In genomic region chr13:54280366-54280765, GRCm38 (mm10) we compare ENCODE assay signal across 20 mouse cellular contexts.
A peak's percentile ranks its signal among the peaks of the same experiment; 100 is the strongest.
DNase-seq lines count a peak whose midpoint lies in the region; ATAC-seq and TF ChIP-seq lines count a peak whose summit lies in the region.
"Had no signal": no experiment of that assay in that cellular context is flagged by ENCODE, and none has a peak within 500 bp of the region (broad histone marks: within the 10 kb centered on the region; RNA-seq: fewer than 3 reads in every experiment).

No protein-coding gene starts in this region.

- no peaks in the 10 kb centered on the region for H3K27me3 ChIP-seq in forebrain, postnatal 0 days (ENCODE audit: insufficient read depth, low read length)
- peaks cover 10% of the 10 kb centered on the region; the same call in 1 of the 2 replicates for H3K27me3 ChIP-seq in forebrain, embryonic 12.5 days
- H3K27me3 ChIP-seq in lung, postnatal 0 days (replicated peaks; ENCODE audit: insufficient read depth, low read length): no peaks in the 10 kb centered on the region
- H3K27me3 ChIP-seq in hindbrain, postnatal 0 days (ENCODE audit: insufficient read depth, low read length): no peaks in the 10 kb centered on the region
- H3K27me3 ChIP-seq: neural tube, embryonic 15.5 days had no signal

- H3K4me3 ChIP-seq in forebrain, postnatal 0 days (ENCODE audit: low read depth, low read length): no peak overlapping the region
- no peak overlapping the region for H3K4me3 ChIP-seq in forebrain, embryonic 12.5 days (replicated peaks)
- H3K4me3 ChIP-seq in lung, postnatal 0 days (ENCODE audit: low read depth, low read length): no peak overlapping the region
- H3K4me3 ChIP-seq in olfactory bulb, adult 2 months (ENCODE audit: insufficient read depth, low read depth, low read length): no peak overlapping the region
- H3K4me3 ChIP-seq in hindbrain, postnatal 0 days (ENCODE audit: low read length): no peak overlapping the region
- H3K4me3 ChIP-seq: embryonic facial prominence, embryonic 13.5 days; heart, embryonic 13.5 days; intestine, embryonic 15.5 days; kidney, embryonic 15.5 days; neural tube, embryonic 15.5 days had no signal

- H3K9me3 ChIP-seq in forebrain, postnatal 0 days (ENCODE audit: low read length): no peaks in the 10 kb centered on the region
- no peaks in the 10 kb centered on the region for H3K9me3 ChIP-seq in forebrain, embryonic 12.5 days
- no peaks in the 10 kb centered on the region for H3K9me3 ChIP-seq in lung, postnatal 0 days (ENCODE audit: low read length)
- H3K9me3 ChIP-seq in hindbrain, postnatal 0 days (ENCODE audit: low read length): no peaks in the 10 kb centered on the region
- H3K9me3 ChIP-seq: embryonic facial prominence, embryonic 13.5 days; intestine, embryonic 15.5 days; kidney, embryonic 15.5 days; neural tube, embryonic 15.5 days had no signal

- ATAC-seq in forebrain, postnatal 0 days: no peak
- no peak for ATAC-seq in forebrain, embryonic 12.5 days (ENCODE audit: low FRiP score)
- no peak for ATAC-seq in lung, postnatal 0 days
- no peak for ATAC-seq in hindbrain, postnatal 0 days
- ATAC-seq: intestine, embryonic 15.5 days had no signal

- peak; percentile 13 for DNase-seq in adrenal gland, postnatal 14 days
- DNase-seq in adrenal gland, postnatal 4 days (ENCODE audit: low spot score in 2 of 2): no peak
- peak; percentile 9 for DNase-seq in forebrain, postnatal 0 days
- peak; percentile 12 for DNase-seq in lung, postnatal 0 days (ENCODE audit: low spot score)
- no peak for DNase-seq in lung, postnatal 36 days
- DNase-seq in hindbrain, postnatal 0 days (ENCODE audit: low spot score): no peak
- DNase-seq: heart, adult 11 months; heart, postnatal 36 days; left cerebral cortex, postnatal 4 days; liver; lung, postnatal 10 days; midbrain, embryonic 14.5 days had no signal

- TF ChIP-seq CTCF in forebrain, postnatal 0 days (IDR thresholded peaks at IDR 0.05; ENCODE audit: low read depth): no peak
- no peak for TF ChIP-seq CTCF in lung, postnatal 0 days (IDR thresholded peaks at IDR 0.05)
- no peak for TF ChIP-seq CTCF in olfactory bulb, adult 2 months (IDR thresholded peaks at IDR 0.05; ENCODE audit: insufficient read depth, low read depth, low read length)
- TF ChIP-seq CTCF in hindbrain, postnatal 0 days (IDR thresholded peaks at IDR 0.05; ENCODE audit: low read depth): no peak

- 89% methylated on average over 7 of the region's 7 CpGs for WGBS in forebrain, postnatal 0 days
- 91% methylated on average over 7 of the region's 7 CpGs for WGBS in forebrain, embryonic 12.5 days
- 80% methylated on average over 7 of the region's 7 CpGs for WGBS in lung, postnatal 0 days
- 39% methylated on average over 7 of the region's 7 CpGs for WGBS in olfactory bulb, adult 2 months
- 82% methylated on average over 7 of the region's 7 CpGs for WGBS in hindbrain, postnatal 0 days

- no peak overlapping the region for H3K9ac ChIP-seq in forebrain, postnatal 0 days
- H3K9ac ChIP-seq in forebrain, embryonic 12.5 days: no peak overlapping the region
- H3K9ac ChIP-seq in lung, postnatal 0 days (replicated peaks; ENCODE audit: low read depth): no peak overlapping the region
- no peak overlapping the region for H3K9ac ChIP-seq in hindbrain, postnatal 0 days (replicated peaks; ENCODE audit: low read length)
- H3K9ac ChIP-seq: embryonic facial prominence, embryonic 13.5 days; heart, embryonic 13.5 days; hindbrain, embryonic 14.5 days; intestine, embryonic 15.5 days; kidney, embryonic 15.5 days; neural tube, embryonic 15.5 days had no signal

- no peak overlapping the region for H3K27ac ChIP-seq in forebrain, postnatal 0 days (ENCODE audit: low read depth, low read length)
- H3K27ac ChIP-seq in forebrain, embryonic 12.5 days: no peak overlapping the region
- H3K27ac ChIP-seq in lung, postnatal 0 days (ENCODE audit: low read length): no peak overlapping the region
- H3K27ac ChIP-seq in olfactory bulb, adult 2 months (ENCODE audit: insufficient read depth, low read depth, low read length): peak overlapping the region; percentile 30; the same call in 1 of the 2 replicates
- no peak overlapping the region for H3K27ac ChIP-seq in hindbrain, postnatal 0 days
- H3K27ac ChIP-seq: embryonic facial prominence, embryonic 13.5 days; heart, embryonic 13.5 days; hindbrain, embryonic 14.5 days; intestine, embryonic 15.5 days; kidney, embryonic 15.5 days; neural tube, embryonic 15.5 days had no signal

- TF ChIP-seq POLR2A in olfactory bulb, adult 2 months (IDR thresholded peaks at IDR 0.05; ENCODE audit: insufficient read depth, low read depth, low read length): no peak

- peaks cover 8% of the 10 kb centered on the region; the same call in 1 of the 2 replicates for H3K4me1 ChIP-seq in forebrain, postnatal 0 days (ENCODE audit: insufficient read depth)
- peaks cover 21% of the 10 kb centered on the region for H3K4me1 ChIP-seq in forebrain, embryonic 12.5 days
- peaks cover 4% of the 10 kb centered on the region; the same call in 1 of the 2 replicates for H3K4me1 ChIP-seq in lung, postnatal 0 days (ENCODE audit: insufficient read depth, low read depth, low read length)
- peaks cover 25% of the 10 kb centered on the region for H3K4me1 ChIP-seq in olfactory bulb, adult 2 months (ENCODE audit: control insufficient read depth, insufficient read depth, low read length)
- H3K4me1 ChIP-seq in hindbrain, postnatal 0 days (ENCODE audit: insufficient read depth, low read length): peaks cover 21% of the 10 kb centered on the region

- H3K4me2 ChIP-seq in forebrain, postnatal 0 days (ENCODE audit: low read depth): no peak overlapping the region
- no peak overlapping the region for H3K4me2 ChIP-seq in forebrain, embryonic 12.5 days
- no peak overlapping the region for H3K4me2 ChIP-seq in lung, postnatal 0 days (replicated peaks; ENCODE audit: low read depth, low read length)
- no peak overlapping the region for H3K4me2 ChIP-seq in hindbrain, postnatal 0 days (ENCODE audit: low read depth, low read length)
- H3K4me2 ChIP-seq: embryonic facial prominence, embryonic 13.5 days; heart, embryonic 13.5 days; hindbrain, embryonic 14.5 days; intestine, embryonic 15.5 days; kidney, embryonic 15.5 days; neural tube, embryonic 15.5 days had no signal

- H3K36me3 ChIP-seq in forebrain, postnatal 0 days (ENCODE audit: insufficient read depth): no peaks in the 10 kb centered on the region
- no peaks in the 10 kb centered on the region for H3K36me3 ChIP-seq in forebrain, embryonic 12.5 days (replicated peaks)
- no peaks in the 10 kb centered on the region for H3K36me3 ChIP-seq in lung, postnatal 0 days (ENCODE audit: insufficient read depth, low read length)
- H3K36me3 ChIP-seq in hindbrain, postnatal 0 days (ENCODE audit: insufficient read depth, low read length): no peaks in the 10 kb centered on the region
- H3K36me3 ChIP-seq: embryonic facial prominence, embryonic 13.5 days; heart, embryonic 13.5 days; intestine, embryonic 15.5 days; kidney, embryonic 15.5 days; neural tube, embryonic 15.5 days had no signal

- TF ChIP-seq EP300 in lung, postnatal 0 days (IDR thresholded peaks at IDR 0.05): no peak

Comparison
In these comparisons a context has a peak if more than half of its experiments do, and no peak if none do; other contexts are left out.
1. DNase-seq: peak in adrenal gland, postnatal 14 days (single experiment), forebrain, postnatal 0 days (single experiment) and lung, postnatal 0 days (single experiment); none in adrenal gland, postnatal 4 days (0 of 2), lung, postnatal 36 days (single experiment) and hindbrain, postnatal 0 days (single experiment).